Mouse (Mus musculus) spleen, adult 10 weeks (tissue): Measurements from ENCODE around the gene Mier3. TPM values are rescaled to one million over a fixed set of nuclear protein-coding genes. Genes with fewer than 3 reads are reported as not detected.

Source experiments
- polyA plus RNA-seq: library from polyadenylated mRNA; stranded (reverse); fragments of 350-450 nt; fragmentation: Illumina TruSeq; extraction: RNeasy Lipid Tissue Mini Kit (QIAGEN cat#74804); gene quantifications from one replicate; pipeline ENCODE4 v1.2.3, GENCODE M21; 2015; ENCODE audit warnings: low replicate concordance; ENCODE audit not compliant: insufficient read depth

Gene Mier3
- 24.7 TPM for polyA plus RNA-seq

GRCm38 (mm10) chr13:111680679-111681078 is at the start of gene Mier3:
Gene Mier3, plus strand, starts transcription at chr13:111680979.

Other genes with a start within 250 kb of the Mier3 start
- gene Gpbp1, start 190.9 kb upstream of the Mier3 start, polyA plus RNA-seq = 178 TPM
- not detected for gene Gm49496, start 131.0 kb upstream of the Mier3 start, polyA plus RNA-seq
- gene Gm10198, start 88.2 kb upstream of the Mier3 start, polyA plus RNA-seq = not detected
- gene Map3k1, start 128.0 kb downstream of the Mier3 start, polyA plus RNA-seq = 79.2 TPM